ENCODE assay signal across 11 mouse cellular contexts in the genomic region with DNA sequence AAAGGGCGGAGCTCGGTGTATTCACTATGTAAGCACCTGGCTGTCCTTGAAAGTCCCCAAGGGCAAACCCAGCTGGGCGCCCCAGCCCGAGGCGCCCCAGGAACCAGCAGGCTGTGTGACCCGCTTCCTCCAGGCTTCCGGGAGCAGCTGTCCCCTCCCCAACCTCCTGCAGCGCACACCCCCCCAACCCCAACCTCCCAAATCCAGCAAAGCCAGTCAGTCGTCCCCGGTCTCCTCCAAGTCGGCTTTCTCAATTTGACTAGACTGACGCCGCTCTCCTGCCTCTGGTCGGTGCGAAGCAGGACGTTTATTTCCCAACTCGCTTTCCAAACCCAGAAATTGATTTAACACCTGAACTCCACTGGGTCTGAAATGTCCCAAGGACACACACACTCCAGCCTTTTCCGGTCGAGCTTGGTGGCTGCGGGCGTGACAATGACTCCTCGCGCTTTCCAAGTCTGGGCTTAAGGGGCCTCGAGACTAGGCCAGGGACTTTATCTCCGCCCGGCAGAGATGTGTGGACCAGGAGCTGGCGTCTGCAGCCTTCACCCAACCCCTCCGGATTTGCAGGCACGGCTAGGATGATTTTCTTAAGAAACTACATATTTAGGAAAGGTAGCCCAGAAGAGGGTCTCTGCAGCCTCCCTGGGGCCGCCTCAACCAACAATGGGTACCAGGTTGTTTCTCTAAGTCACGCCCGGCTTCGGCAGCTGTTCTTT. TPM values are rescaled to one million over a fixed set of nuclear protein-coding genes. Genes with fewer than 3 reads are reported as not detected.
DNase-seq lines count a peak whose midpoint lies in the region; ATAC-seq and TF ChIP-seq lines count a peak whose summit lies in the region.
"Had no signal": no experiment of that assay in that cellular context is flagged by ENCODE, and none has a peak within 500 bp of the region (broad histone marks: within the 10 kb centered on the region; RNA-seq: fewer than 3 reads in every experiment).

No protein-coding gene starts in this region.

- H3K4me3 ChIP-seq in heart, embryonic 14.5 days (ENCODE audit: control insufficient read depth in 1 of 2, insufficient read depth in 1 of 2, low read depth in 1 of 2, low read length in 2 of 2): peak overlapping the region in 1 of 2 experiments; percentile 1; a peak in 2 of 4 replicates
- H3K4me3 ChIP-seq in forebrain, postnatal 0 days (ENCODE audit: low read depth, low read length): no peak overlapping the region
- peak overlapping the region; percentile 9 for H3K4me3 ChIP-seq in midbrain, embryonic 11.5 days (ENCODE audit: low read depth, low read length)
- H3K4me3 ChIP-seq: megakaryocyte, embryonic 14.5 days had no signal

- no peak overlapping the region for H3K27ac ChIP-seq in heart, embryonic 14.5 days (replicated peaks in 1 of 2; ENCODE audit: control insufficient read depth in 1 of 2, insufficient read depth in 1 of 2, low read depth in 2 of 2, low read length in 2 of 2)
- no peak overlapping the region for H3K27ac ChIP-seq in forebrain, postnatal 0 days (ENCODE audit: low read depth, low read length)
- peak overlapping the region; percentile 77 for H3K27ac ChIP-seq in midbrain, embryonic 11.5 days (ENCODE audit: low read depth, low read length)

- no peaks in the 10 kb centered on the region for H3K9me3 ChIP-seq in heart, embryonic 14.5 days (ENCODE audit: control insufficient read depth, low read length)
- H3K9me3 ChIP-seq in forebrain, postnatal 0 days (ENCODE audit: low read length): no peaks in the 10 kb centered on the region
- H3K9me3 ChIP-seq in midbrain, embryonic 11.5 days (ENCODE audit: control insufficient read depth, low read length): no peaks in the 10 kb centered on the region

- H3K9ac ChIP-seq in heart, embryonic 14.5 days (ENCODE audit: low read length): no peak overlapping the region
- no peak overlapping the region for H3K9ac ChIP-seq in forebrain, postnatal 0 days
- peak overlapping the region; percentile 63 for H3K9ac ChIP-seq in midbrain, embryonic 11.5 days (ENCODE audit: low read length)

- intact Hi-C loops in heart, postnatal 25 days (cut with DNase I): no loop called here

- ATAC-seq in heart, embryonic 14.5 days (ENCODE audit: insufficient number of reproducible peaks, insufficient read depth, low FRiP score, low read depth): no peak; the same call in 1 of the 2 replicates
- ATAC-seq in forebrain, postnatal 0 days: peak; percentile 29; the same call in 1 of the 2 replicates
- ATAC-seq in midbrain, embryonic 11.5 days (ENCODE audit: low FRiP score): peak; percentile 50

- 2% methylated on average over 33 of the region's 33 CpGs for WGBS in heart, embryonic 14.5 days
- 19% methylated on average over 33 of the region's 33 CpGs for WGBS in forebrain, postnatal 0 days
- WGBS in midbrain, embryonic 11.5 days: 3% methylated on average over 33 of the region's 33 CpGs

- no peaks in the 10 kb centered on the region for H3K36me3 ChIP-seq in heart, embryonic 14.5 days (ENCODE audit: control insufficient read depth, insufficient read depth, low read length)
- no peaks in the 10 kb centered on the region for H3K36me3 ChIP-seq in forebrain, postnatal 0 days (ENCODE audit: insufficient read depth)
- peaks cover 5% of the 10 kb centered on the region; the same call in 1 of the 2 replicates for H3K36me3 ChIP-seq in midbrain, embryonic 11.5 days (ENCODE audit: control insufficient read depth, insufficient read depth, low read length)

- no peak for DNase-seq in heart, postnatal 25 days (ENCODE audit: low spot score)
- DNase-seq in R1 (ENCODE audit: low read depth, low spot score): peak; percentile 98
- no peak for DNase-seq in forebrain, postnatal 0 days
- peak; percentile 97 for DNase-seq in midbrain, embryonic 11.5 days (ENCODE audit: low spot score, missing footprints)
- no peak for DNase-seq in urinary bladder, postnatal 36 days (ENCODE audit: low spot score in 2 of 2)
- DNase-seq in spleen, adult 12 weeks (ENCODE audit: low spot score): no peak
- no peak for DNase-seq in cerebellum, postnatal 25 days
- DNase-seq: cerebellum, adult 2 months; kidney, adult 18-20 months had no signal

- peaks cover 98% of the 10 kb centered on the region for H3K27me3 ChIP-seq in heart, embryonic 14.5 days (ENCODE audit: control insufficient read depth, insufficient read depth, low read length)
- peaks cover 91% of the 10 kb centered on the region for H3K27me3 ChIP-seq in forebrain, postnatal 0 days (ENCODE audit: insufficient read depth, low read length)
- H3K27me3 ChIP-seq in midbrain, embryonic 11.5 days (ENCODE audit: control insufficient read depth, insufficient read depth, low read length): peaks cover 4% of the 10 kb centered on the region; the same call in 1 of the 2 replicates

- 0 out of 2 replicates have a peak overlapping the region, but pooled peaks have one; percentile 7 for H3K4me2 ChIP-seq in heart, embryonic 14.5 days (ENCODE audit: low read length)
- no peak overlapping the region for H3K4me2 ChIP-seq in forebrain, postnatal 0 days (ENCODE audit: low read depth)
- H3K4me2 ChIP-seq in midbrain, embryonic 11.5 days: peak overlapping the region; percentile 100

- TF ChIP-seq CTCF in forebrain, postnatal 0 days (IDR thresholded peaks at IDR 0.05; ENCODE audit: low read depth): no peak

- H3K4me1 ChIP-seq in heart, embryonic 14.5 days (ENCODE audit: control insufficient read depth in 2 of 2, insufficient read depth in 2 of 2, low read length in 2 of 2): peaks cover 0 to 6% of the 10 kb centered on the region in 2 experiments; a peak in 1 of 4 replicates
- H3K4me1 ChIP-seq in forebrain, postnatal 0 days (ENCODE audit: insufficient read depth): no peaks in the 10 kb centered on the region
- peaks cover 71% of the 10 kb centered on the region for H3K4me1 ChIP-seq in midbrain, embryonic 11.5 days (ENCODE audit: control insufficient read depth, insufficient read depth, low read length)

RNA-seq across cellular contexts. Expression of gene Otx2, which starts 18.4 kb away (rescaled TPM):
- not detected in 2 replicates for polyA plus RNA-seq in heart, embryonic 14.5 days (2014; fragmentation: Nextera tagmentation; extraction: Ambion mirVana)
- not detected for total RNA-seq in heart, postnatal 25 days (2021)
- total RNA-seq in forebrain, postnatal 0 days (2014; rRNA removed): 11.6 and 15.0 TPM in 2 replicates
- 7.2 and 12.9 TPM in 2 replicates for polyA plus RNA-seq in forebrain, postnatal 0 days (2015; fragmentation: Nextera tagmentation; extraction: Ambion mirVana)
- 229 and 230 TPM in 2 replicates for polyA plus RNA-seq in midbrain, embryonic 11.5 days (2014; fragmentation: Nextera tagmentation; extraction: Ambion mirVana)

Comparison
In these comparisons a context has a peak if more than half of its experiments do, and no peak if none do; other contexts are left out.
1. DNase-seq: peak in R1 (single experiment) and midbrain, embryonic 11.5 days (single experiment); none in heart, postnatal 25 days (single experiment), forebrain, postnatal 0 days (single experiment), urinary bladder, postnatal 36 days (0 of 2), spleen, adult 12 weeks (single experiment) and cerebellum, postnatal 25 days (0 of 2).
2. RNA of gene Otx2, which starts 18.4 kb away (polyA plus RNA-seq): 229 to 230 TPM in midbrain, embryonic 11.5 days; 7.2 to 12.9 TPM in forebrain, postnatal 0 days and not detected in heart, embryonic 14.5 days; every median in the first group is over 10 times any median in the second.